15 mouse cellular contexts compared by ENCODE assay signal in genomic region chr15:86256728-86257179, GRCm38 (mm10). TPM values are rescaled to one million over a fixed set of nuclear protein-coding genes. Genes with fewer than 3 reads are reported as not detected.
DNase-seq lines count a peak whose midpoint lies in the region; ATAC-seq lines count a peak whose summit lies in the region.
"Had no signal": no experiment of that assay in that cellular context is flagged by ENCODE, and none has a peak within 500 bp of the region (broad histone marks: within the 10 kb centered on the region; RNA-seq: fewer than 3 reads in every experiment).

No protein-coding gene starts in this region.

- H3K27me3 ChIP-seq in embryonic facial prominence, embryonic 10.5 days (replicated peaks; ENCODE audit: low read depth, poor library complexity, severe bottlenecking), result no peaks in the 10 kb centered on the region
- no peaks in the 10 kb centered on the region for H3K27me3 ChIP-seq in hindbrain, embryonic 15.5 days
- no peaks in the 10 kb centered on the region for H3K27me3 ChIP-seq in liver, embryonic 12.5 days (replicated peaks)
- H3K27me3 ChIP-seq: heart, embryonic 15.5 days; megakaryocyte, embryonic 14.5 days had no signal

- H3K9me3 ChIP-seq in embryonic facial prominence, embryonic 10.5 days, result no peaks in the 10 kb centered on the region
- no peaks in the 10 kb centered on the region for H3K9me3 ChIP-seq in hindbrain, embryonic 15.5 days
- H3K9me3 ChIP-seq in liver, embryonic 12.5 days (replicated peaks), result no peaks in the 10 kb centered on the region
- H3K9me3 ChIP-seq: heart, embryonic 15.5 days; megakaryocyte, embryonic 14.5 days had no signal

- 0 out of 2 replicates have a peak overlapping the region, but pooled peaks have one; percentile 5 for H3K27ac ChIP-seq in embryonic facial prominence, embryonic 10.5 days (replicated peaks)
- no peak overlapping the region for H3K27ac ChIP-seq in hindbrain, embryonic 15.5 days (replicated peaks)
- no peak overlapping the region for H3K27ac ChIP-seq in liver, embryonic 12.5 days
- H3K27ac ChIP-seq: heart, embryonic 15.5 days; kidney, postnatal 0 days; liver, embryonic 14.5 days had no signal

- H3K4me3 ChIP-seq in embryonic facial prominence, embryonic 10.5 days, result no peak overlapping the region
- no peak overlapping the region for H3K4me3 ChIP-seq in hindbrain, embryonic 15.5 days
- no peak overlapping the region for H3K4me3 ChIP-seq in liver, embryonic 12.5 days
- H3K4me3 ChIP-seq: erythroblast, embryonic 14.5 days; heart, embryonic 15.5 days; megakaryocyte, embryonic 14.5 days had no signal

- ATAC-seq in hindbrain, embryonic 15.5 days (ENCODE audit: low FRiP score, low read depth), result peak; percentile 55; the same call in 1 of the 2 replicates
- ATAC-seq in liver, embryonic 12.5 days, result no peak
- ATAC-seq in inflammation-experienced regulatory T-cells, adult 6 months, result no peak

- peak; percentile 26 for DNase-seq in layer of hippocampus, adult 11-12 months (ENCODE audit: low spot score)
- no peak for DNase-seq in layer of hippocampus, postnatal 25 days (ENCODE audit: extremely low spot score in 1 of 2, low spot score in 1 of 2)
- DNase-seq in 416B (ENCODE audit: low read depth), result peak; percentile 26
- DNase-seq in embryonic facial prominence, embryonic 10.5 days (ENCODE audit: low spot score), result no peak
- DNase-seq: cerebellum, adult 18-20 months; lung, postnatal 10 days; thymus, adult 18-20 months had no signal

- no peaks in the 10 kb centered on the region for H3K36me3 ChIP-seq in embryonic facial prominence, embryonic 10.5 days (replicated peaks)
- no peaks in the 10 kb centered on the region for H3K36me3 ChIP-seq in hindbrain, embryonic 15.5 days
- peaks cover 3% of the 10 kb centered on the region; the same call in 1 of the 2 replicates for H3K36me3 ChIP-seq in liver, embryonic 12.5 days
- H3K36me3 ChIP-seq: heart, embryonic 15.5 days had no signal

- H3K9ac ChIP-seq in hindbrain, embryonic 15.5 days, result no peak overlapping the region
- no peak overlapping the region for H3K9ac ChIP-seq in liver, embryonic 12.5 days
- H3K9ac ChIP-seq: heart, embryonic 15.5 days; liver, embryonic 14.5 days had no signal

- no peak overlapping the region for H3K4me2 ChIP-seq in hindbrain, embryonic 15.5 days
- no peak overlapping the region for H3K4me2 ChIP-seq in liver, embryonic 12.5 days
- H3K4me2 ChIP-seq: heart, embryonic 15.5 days had no signal

- H3K4me1 ChIP-seq in embryonic facial prominence, embryonic 10.5 days, result peaks cover 14% of the 10 kb centered on the region; the same call in 1 of the 2 replicates
- peaks cover 21% of the 10 kb centered on the region for H3K4me1 ChIP-seq in hindbrain, embryonic 15.5 days (replicated peaks)
- H3K4me1 ChIP-seq in liver, embryonic 12.5 days, result no peaks in the 10 kb centered on the region
- H3K4me1 ChIP-seq: heart, embryonic 15.5 days had no signal

- WGBS in embryonic facial prominence, embryonic 10.5 days, result 65% methylated on average over 4 of the region's 4 CpGs
- 54% methylated on average over 4 of the region's 4 CpGs for WGBS in hindbrain, embryonic 15.5 days
- 76% methylated on average over 4 of the region's 4 CpGs for WGBS in liver, embryonic 12.5 days (ENCODE audit: insufficient replicate concordance)

RNA-seq across cellular contexts. Expression of gene Tbc1d22a, which starts 42.5 kb away (rescaled TPM):
- total RNA-seq in layer of hippocampus, postnatal 25 days (2021), result 10 to 100 TPM; 33.5 to 34.5 TPM
- polyA plus RNA-seq in embryonic facial prominence, embryonic 10.5 days (2016; fragmentation: Nextera tagmentation; extraction: Ambion mirVana), result 11.2 and 11.9 TPM in 2 replicates
- 11.7 and 13.2 TPM in 2 replicates for polyA plus RNA-seq in hindbrain, embryonic 15.5 days (2015; fragmentation: Nextera tagmentation; extraction: Ambion mirVana)
- polyA plus RNA-seq in liver, embryonic 12.5 days (2016; fragmentation: Nextera tagmentation; extraction: Ambion mirVana), result 8.8 and 9.2 TPM in 2 replicates
- 10 to 100 TPM; 10.6 to 12.5 (median 11.6) TPM for polyA plus RNA-seq in inflammation-experienced regulatory T-cells, adult 6 months (2017; shearing (Covaris generic))

Comparison
In these comparisons a context has a peak if more than half of its experiments do, and no peak if none do; other contexts are left out.
1. DNase-seq: peak in layer of hippocampus, adult 11-12 months (single experiment) and 416B (single experiment); none in layer of hippocampus, postnatal 25 days (0 of 2) and embryonic facial prominence, embryonic 10.5 days (single experiment).